Mouse (Mus musculus): Measurements from ENCODE around the gene Gtf3c2.

DNA sequence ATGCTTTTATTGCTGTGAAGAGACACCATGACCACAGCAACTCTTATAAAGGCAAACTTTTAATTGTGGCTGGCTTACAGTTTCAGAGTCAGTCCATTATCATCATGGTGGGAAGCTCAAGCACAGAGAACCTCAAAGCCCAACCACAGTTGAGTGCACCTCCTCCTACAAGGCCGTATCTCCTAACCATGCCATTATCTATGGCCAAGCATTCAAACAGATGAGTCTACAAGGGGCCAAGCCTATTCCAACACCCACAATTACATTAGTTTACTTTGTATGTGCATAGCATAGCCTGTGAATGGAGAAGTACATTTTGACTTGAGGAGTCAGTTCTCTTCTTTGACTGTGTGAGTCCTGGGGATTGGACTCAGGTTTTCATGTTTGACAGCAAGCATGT, 15.1 kb downstream of the Gtf3c2 start:
- TF ChIP-seq MAX (IDR thresholded peaks at IDR 0.05; ENCODE audit: low read length) = no peak
- no peak for TF ChIP-seq ELF1 (IDR thresholded peaks at IDR 0.05; ENCODE audit: low read depth, low read length)
- no peak for TF ChIP-seq CTCF (conservative IDR thresholded peaks at IDR 0.05 in 1 of 2, IDR thresholded peaks at IDR 0.05 in 1 of 2; ENCODE audit: low read depth in 2 of 2, low read length in 2 of 2)
- TF ChIP-seq NELFE (IDR thresholded peaks at IDR 0.05; ENCODE audit: low read depth, low read length) = no peak
- no peak for TF ChIP-seq EP300 (IDR thresholded peaks at IDR 0.05; ENCODE audit: low read length)
- no peak for TF ChIP-seq USF2 (conservative IDR thresholded peaks at IDR 0.05; ENCODE audit: low read depth, low read length)

Measured in CH12.LX (cell line).